9 mouse cellular contexts compared by ENCODE assay signal in genomic region chr9:33260171-33260570, GRCm38 (mm10).
A peak's percentile ranks its signal among the peaks of the same experiment; 100 is the strongest.
DNase-seq lines count a peak whose midpoint lies in the region; ATAC-seq and TF ChIP-seq lines count a peak whose summit lies in the region.
"Had no signal": no experiment of that assay in that cellular context is flagged by ENCODE, and none has a peak within 500 bp of the region (broad histone marks: within the 10 kb centered on the region; RNA-seq: fewer than 3 reads in every experiment).

No protein-coding gene starts in this region.

- H3K36me3 ChIP-seq in hindbrain, embryonic 15.5 days: no peaks in the 10 kb centered on the region
- no peaks in the 10 kb centered on the region for H3K36me3 ChIP-seq in midbrain, embryonic 13.5 days
- H3K36me3 ChIP-seq in stomach, postnatal 0 days (ENCODE audit: control insufficient read depth, insufficient read depth, low read length): no peaks in the 10 kb centered on the region
- H3K36me3 ChIP-seq: G1E had no signal

- H3K9ac ChIP-seq in hindbrain, embryonic 15.5 days: no peak overlapping the region
- H3K9ac ChIP-seq in midbrain, embryonic 13.5 days (replicated peaks): no peak overlapping the region
- H3K9ac ChIP-seq in stomach, postnatal 0 days (ENCODE audit: low read length): no peak overlapping the region

- peak; percentile 32 for DNase-seq in gastrocnemius, postnatal 10 days
- DNase-seq in gastrocnemius, adult 8-10 months (ENCODE audit: low spot score in 2 of 2): no peak
- DNase-seq in R1 (ENCODE audit: low read depth, low spot score): peak; percentile 19
- DNase-seq in embryo, embryonic 11 days: peak; percentile 67
- DNase-seq in left cerebral cortex, adult 18-20 months (ENCODE audit: low spot score in 2 of 2): peak; percentile 56 to 68
- peak; percentile 45 for DNase-seq in stomach, postnatal 0 days (ENCODE audit: low spot score)

- peak; percentile 86 for TF ChIP-seq CTCF in stomach, postnatal 0 days (IDR thresholded peaks at IDR 0.05; ENCODE audit: low read depth)

- H3K9me3 ChIP-seq in hindbrain, embryonic 15.5 days: no peaks in the 10 kb centered on the region
- H3K9me3 ChIP-seq in midbrain, embryonic 13.5 days: no peaks in the 10 kb centered on the region
- H3K9me3 ChIP-seq in stomach, postnatal 0 days (ENCODE audit: control insufficient read depth, low read length): no peaks in the 10 kb centered on the region
- H3K9me3 ChIP-seq: G1E had no signal

- no peak overlapping the region for H3K4me3 ChIP-seq in hindbrain, embryonic 15.5 days
- no peak overlapping the region for H3K4me3 ChIP-seq in midbrain, embryonic 13.5 days (replicated peaks)
- no peak overlapping the region for H3K4me3 ChIP-seq in stomach, postnatal 0 days (ENCODE audit: low read depth, low read length)

- no peaks in the 10 kb centered on the region for H3K27me3 ChIP-seq in hindbrain, embryonic 15.5 days
- H3K27me3 ChIP-seq in midbrain, embryonic 13.5 days: no peaks in the 10 kb centered on the region
- H3K27me3 ChIP-seq in stomach, postnatal 0 days (ENCODE audit: control insufficient read depth, insufficient read depth, low read length): no peaks in the 10 kb centered on the region

- H3K27ac ChIP-seq in hindbrain, embryonic 15.5 days (replicated peaks): no peak overlapping the region
- no peak overlapping the region for H3K27ac ChIP-seq in midbrain, embryonic 13.5 days
- no peak overlapping the region for H3K27ac ChIP-seq in stomach, postnatal 0 days (replicated peaks)

- WGBS in hindbrain, embryonic 15.5 days: 31% methylated on average over 4 of the region's 4 CpGs
- 28% methylated on average over 4 of the region's 4 CpGs for WGBS in midbrain, embryonic 13.5 days
- 22% methylated on average over 4 of the region's 4 CpGs for WGBS in stomach, postnatal 0 days

- no peak overlapping the region for H3K4me2 ChIP-seq in hindbrain, embryonic 15.5 days
- no peak overlapping the region for H3K4me2 ChIP-seq in midbrain, embryonic 13.5 days (replicated peaks)
- H3K4me2 ChIP-seq in stomach, postnatal 0 days (replicated peaks; ENCODE audit: low read depth): no peak overlapping the region

- no peak for TF ChIP-seq EP300 in stomach, postnatal 0 days (optimal IDR thresholded peaks at IDR 0.05)

- peak; percentile 91 for ATAC-seq in hindbrain, embryonic 15.5 days (ENCODE audit: low FRiP score, low read depth)
- ATAC-seq in midbrain, embryonic 13.5 days: peak; percentile 84
- no peak for ATAC-seq in stomach, postnatal 0 days (ENCODE audit: low FRiP score, low TSS enrichment)

- H3K4me1 ChIP-seq in hindbrain, embryonic 15.5 days (replicated peaks): no peaks in the 10 kb centered on the region
- peaks cover 7% of the 10 kb centered on the region; the same call in 1 of the 2 replicates for H3K4me1 ChIP-seq in midbrain, embryonic 13.5 days (replicated peaks)
- H3K4me1 ChIP-seq in stomach, postnatal 0 days (replicated peaks; ENCODE audit: control insufficient read depth, insufficient read depth): no peaks in the 10 kb centered on the region

Comparison
In these comparisons a context has a peak if more than half of its experiments do, and no peak if none do; other contexts are left out.
1. DNase-seq: peak in gastrocnemius, postnatal 10 days (single experiment), R1 (single experiment), embryo, embryonic 11 days (single experiment), left cerebral cortex, adult 18-20 months (2 of 2) and stomach, postnatal 0 days (single experiment); none in gastrocnemius, adult 8-10 months (0 of 2).